Mouse (Mus musculus) G1E (cell line): Measurements from ENCODE around the gene Sun2. TPM values are rescaled to one million over a fixed set of nuclear protein-coding genes. Genes with fewer than 3 reads are reported as not detected.
A peak's percentile ranks its signal among the peaks of the same experiment; 100 is the strongest.

Experiments used
- ATAC-seq: 2 replicates; pipeline ENCODE4 v1.8.0; 2016; ENCODE audit warnings: mild to moderate bottlenecking; ENCODE audit not compliant: insufficient number of reproducible peaks, poor library complexity, low FRiP score, severe bottlenecking; ENCODE audit errors: extremely low read depth
- DNase-seq: peaks from one replicate; pipeline ENCODE4 v3.0.0; 2012; ENCODE audit warnings: low spot score
- H3K27me3 ChIP-seq: 2 replicates; pipeline ENCODE4 v1.6.1; 2012; ENCODE audit warnings: mild to moderate bottlenecking, low read length, inconsistent platforms; ENCODE audit not compliant: insufficient read depth
- H3K36me3 ChIP-seq: replicated peaks from 2 replicates; pipeline ENCODE3; 2012; ENCODE audit warnings: mild to moderate bottlenecking, inconsistent platforms
- H3K4me1 ChIP-seq: 2 replicates; pipeline ENCODE4 v1.6.1; 2012; ENCODE audit warnings: low read depth, low read length, inconsistent platforms, mixed read lengths; ENCODE audit not compliant: insufficient read depth
- H3K4me3 ChIP-seq: 2 replicates; pipeline ENCODE4 v1.5.1; 2012; ENCODE audit warnings: low read depth, mild to moderate bottlenecking, inconsistent platforms, low read length, moderate library complexity, mixed read lengths
- H3K9me3 ChIP-seq: replicated peaks from 2 replicates; pipeline ENCODE4 v1.6.1; 2012; ENCODE audit warnings: inconsistent platforms
- CTCF ChIP-seq: IDR thresholded peaks from 2 replicates; pipeline ENCODE4 v1.5.1; 2012; ENCODE audit warnings: low read depth, low read length, inconsistent platforms, mixed read lengths
- GATA1 ChIP-seq: IDR thresholded peaks from 2 replicates; pipeline ENCODE4 v1.6.1; 2012; ENCODE audit warnings: borderline replicate concordance, low read length, inconsistent platforms, mixed read lengths
- GATA2 ChIP-seq: IDR thresholded peaks from 2 replicates; pipeline ENCODE4 v1.6.1; 2012; ENCODE audit warnings: low read depth, low read length, inconsistent platforms, borderline replicate concordance
- POLR2AphosphoS5 ChIP-seq: IDR thresholded peaks from 2 replicates; pipeline ENCODE4 v1.6.1; 2012; ENCODE audit warnings: low read depth, low read length, inconsistent platforms; ENCODE audit not compliant: insufficient replicate concordance
- TAL1 ChIP-seq: conservative IDR thresholded peaks from 2 replicates; pipeline ENCODE4 v1.6.1; 2012; ENCODE audit warnings: low read depth, low read length, inconsistent platforms, mixed read lengths
- polyA plus RNA-seq: library from polyadenylated mRNA; stranded (reverse); fragments of >175 nt; gene quantifications from 2 replicates; pipeline ENCODE4 v1.2.3, GENCODE M21; 2012
- total RNA-seq, 2 experiments: library from RNA; stranded (forward) in 1 of 2; stranded (reverse) in 1 of 2; fragments of 200-1000 nt in 1 of 2; fragments of >200 nt in 1 of 2; fragmentation: Nextera tagmentation in 1 of 2; gene quantifications; 2 replicates each; pipeline ENCODE4 v1.2.3; 2014 to 2017

Gene Sun2
- total and polyA plus RNA-seq, 3 experiments: 24.4 to 33.3 (median 30.1) TPM

DNA sequence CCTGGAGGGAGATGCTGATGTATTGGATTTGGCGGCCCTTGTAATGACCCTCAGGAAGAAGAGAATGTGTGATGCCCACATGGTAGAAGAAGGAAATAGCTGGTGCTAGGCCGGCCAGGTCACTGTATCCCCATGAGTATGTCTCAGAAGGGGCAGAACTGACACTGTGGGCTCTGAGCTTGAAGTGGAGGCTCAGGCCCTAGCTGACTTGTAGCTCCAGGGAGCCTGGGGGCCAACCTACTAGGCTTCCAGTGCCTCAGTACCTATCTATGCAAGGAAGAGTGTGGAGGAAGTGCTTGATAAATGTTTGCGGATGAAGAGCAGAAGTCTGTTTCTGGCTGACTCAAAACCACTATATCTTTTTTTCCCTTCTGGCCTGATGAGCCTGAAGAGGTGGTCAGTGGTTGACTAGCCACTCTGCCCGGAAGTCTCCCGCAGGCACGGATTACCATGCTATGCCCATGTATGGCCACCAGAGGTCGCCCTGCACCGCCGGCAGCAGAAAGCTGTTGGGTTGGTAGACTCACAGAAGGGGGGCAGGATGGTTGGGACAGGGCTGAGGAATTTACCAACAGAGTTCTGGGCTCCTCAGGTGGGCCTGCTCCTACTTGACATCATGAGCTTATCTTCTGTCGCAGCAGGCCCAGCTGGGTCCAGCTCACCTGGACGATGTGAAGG, 10.5 kb upstream of the Sun2 start:
- ATAC-seq (no peak), DNase-seq (peak; percentile 43)
- Histone ChIP-seq H3K27me3 (peaks cover 59% of the 10 kb centered on the region), H3K36me3 (no peaks in the 10 kb centered on the region), H3K4me1 (0 out of 2 replicates have a peak, but pooled peaks cover 9% of the 10 kb centered on the region), H3K4me3 (no peak overlapping the region), H3K9me3 (no peaks in the 10 kb centered on the region)
- peak; percentile 97 for TF ChIP-seq CTCF
- TF ChIP-seq GATA2: no peak

DNA sequence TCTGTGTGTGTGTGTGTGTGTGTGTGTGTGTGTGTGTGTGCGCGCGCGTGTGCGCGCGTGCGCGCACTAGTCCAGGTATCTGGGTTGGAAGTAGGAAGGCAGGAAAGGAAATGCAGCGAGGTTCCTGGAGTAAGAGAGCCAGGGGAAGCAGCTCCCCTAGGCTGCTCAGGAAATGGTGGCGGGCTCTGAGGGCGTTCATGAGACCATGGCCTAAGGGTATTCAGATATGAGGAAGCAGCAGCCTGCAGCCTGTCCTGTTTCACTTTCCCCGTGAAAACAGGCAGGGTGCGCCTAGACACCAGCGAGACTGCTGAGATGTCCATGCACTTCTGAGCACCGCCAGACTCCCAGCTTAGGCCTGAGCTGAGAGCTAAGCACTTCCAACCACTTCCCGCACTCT, 9.4 kb upstream of the Sun2 start:
- peaks cover 54% of the 10 kb centered on the region for H3K27me3 ChIP-seq
- ATAC-seq (no peak), DNase-seq (no peak)
- H3K36me3 ChIP-seq: no peaks in the 10 kb centered on the region
- H3K9me3 ChIP-seq: no peaks in the 10 kb centered on the region
- no peak for TF ChIP-seq TAL1
- no peak overlapping the region for H3K4me3 ChIP-seq
- H3K4me1 ChIP-seq: 0 out of 2 replicates have a peak, but pooled peaks cover 9% of the 10 kb centered on the region

DNA sequence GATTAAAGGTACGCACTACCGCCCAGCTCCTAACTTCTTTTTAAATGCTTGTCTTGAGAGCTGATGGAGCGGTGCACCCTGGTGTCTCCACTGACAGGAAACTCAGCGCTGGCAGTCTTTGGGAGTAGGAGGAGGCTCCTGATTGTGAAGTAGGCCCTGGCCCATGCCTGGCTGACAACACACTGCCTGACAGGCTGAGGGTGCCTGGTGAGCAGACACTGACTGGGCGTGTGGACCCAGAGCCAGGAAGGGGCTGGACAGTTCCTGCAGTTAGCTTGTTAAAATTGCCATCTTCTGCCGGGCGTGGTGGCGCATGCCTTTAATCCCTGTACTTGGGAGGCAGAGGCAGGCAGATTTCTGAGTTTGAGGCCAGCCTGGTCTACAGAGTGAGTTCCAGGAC, 7.9 kb upstream of the Sun2 start:
- no peak for TF ChIP-seq GATA2
- TF ChIP-seq GATA1: no peak
- no peak for TF ChIP-seq POLR2AphosphoS5
- TF ChIP-seq TAL1: no peak
- no peak for TF ChIP-seq CTCF
- no peaks in the 10 kb centered on the region for H3K36me3 ChIP-seq
- DNase-seq (no peak), ATAC-seq (no peak)
- H3K27me3 ChIP-seq: peaks cover 47% of the 10 kb centered on the region
- H3K4me3 ChIP-seq: no peak overlapping the region
- H3K9me3 ChIP-seq: no peaks in the 10 kb centered on the region
- H3K4me1 ChIP-seq: 0 out of 2 replicates have a peak, but pooled peaks cover 9% of the 10 kb centered on the region

DNA sequence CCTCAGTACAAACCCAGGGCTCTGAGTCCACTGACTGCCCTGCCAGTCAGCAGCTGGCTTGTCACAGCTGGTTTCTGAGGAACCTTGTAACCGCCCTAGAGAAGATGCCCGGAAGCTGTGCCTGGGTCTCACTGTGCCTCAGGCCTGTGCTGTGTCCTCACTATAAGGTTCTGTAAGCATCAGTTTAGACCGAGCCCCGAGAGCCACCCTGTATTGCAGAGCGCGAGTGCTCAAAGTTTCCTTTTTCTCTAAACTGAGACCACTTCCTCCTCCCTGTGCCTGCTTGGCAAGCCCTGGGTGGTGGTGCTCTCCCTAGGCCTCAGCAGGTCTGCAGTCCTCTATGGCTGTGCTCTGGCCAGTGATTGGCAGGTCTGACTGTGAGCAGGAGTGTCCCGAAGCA, 6.8 kb upstream of the Sun2 start:
- no peaks in the 10 kb centered on the region for H3K36me3 ChIP-seq
- 0 out of 2 replicates have a peak, but pooled peaks cover 9% of the 10 kb centered on the region for H3K4me1 ChIP-seq
- TF ChIP-seq POLR2AphosphoS5 (no peak), GATA1 (no peak), GATA2 (no peak), TAL1 (no peak), CTCF (no peak)
- H3K27me3 ChIP-seq: peaks cover 46% of the 10 kb centered on the region
- DNase-seq: no peak
- no peak overlapping the region for H3K4me3 ChIP-seq
- no peak for ATAC-seq
- no peaks in the 10 kb centered on the region for H3K9me3 ChIP-seq

DNA sequence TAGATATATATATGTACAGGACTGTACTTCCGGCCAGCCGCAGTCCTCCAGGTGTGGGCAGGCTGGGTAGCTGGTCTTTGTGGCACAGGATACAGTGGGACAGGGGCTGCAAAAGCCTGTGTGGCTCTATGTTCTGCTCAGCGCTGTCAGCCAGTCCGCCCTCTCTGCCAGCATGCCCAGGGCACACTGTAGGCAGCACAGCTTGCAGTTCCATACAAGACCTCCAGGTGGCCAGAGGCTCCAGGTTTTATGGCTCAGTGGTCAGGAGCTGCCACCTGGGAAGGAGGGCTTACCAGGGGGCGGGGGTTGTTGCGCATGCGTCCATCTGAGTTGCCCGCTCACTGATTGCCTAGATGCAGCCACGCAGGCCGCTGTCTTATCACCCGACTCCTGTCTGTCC, 5.7 kb upstream of the Sun2 start:
- no peaks in the 10 kb centered on the region for H3K36me3 ChIP-seq
- peaks cover 41% of the 10 kb centered on the region for H3K27me3 ChIP-seq
- TF ChIP-seq GATA2 (no peak), CTCF (peak; percentile 54), TAL1 (no peak)
- no peaks in the 10 kb centered on the region for H3K9me3 ChIP-seq
- H3K4me1 ChIP-seq: peaks cover 9% of the 10 kb centered on the region
- H3K4me3 ChIP-seq: no peak overlapping the region
- ATAC-seq (no peak), DNase-seq (no peak)

DNA sequence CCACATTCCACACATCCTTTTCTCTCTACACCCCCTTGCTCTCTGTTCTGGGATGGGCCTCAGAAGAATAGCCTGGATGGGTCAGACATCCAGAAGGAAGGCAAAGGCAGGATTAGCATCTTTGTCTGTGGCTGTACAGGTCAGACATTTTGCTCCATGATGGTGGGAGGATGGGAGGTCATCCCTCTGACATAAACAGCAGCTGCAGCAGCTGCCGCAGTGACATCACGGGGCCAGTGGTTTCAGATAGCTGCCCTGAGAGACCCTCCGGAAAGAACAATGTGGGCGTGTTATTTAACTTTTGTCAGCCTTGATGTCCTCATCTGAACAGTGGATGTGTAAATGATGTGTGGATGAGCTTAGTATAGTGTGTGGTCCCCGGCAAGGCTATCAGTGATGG, 3.5 kb upstream of the Sun2 start:
- H3K4me1 ChIP-seq: peaks cover 22% of the 10 kb centered on the region
- H3K4me3 ChIP-seq: no peak overlapping the region

DNA sequence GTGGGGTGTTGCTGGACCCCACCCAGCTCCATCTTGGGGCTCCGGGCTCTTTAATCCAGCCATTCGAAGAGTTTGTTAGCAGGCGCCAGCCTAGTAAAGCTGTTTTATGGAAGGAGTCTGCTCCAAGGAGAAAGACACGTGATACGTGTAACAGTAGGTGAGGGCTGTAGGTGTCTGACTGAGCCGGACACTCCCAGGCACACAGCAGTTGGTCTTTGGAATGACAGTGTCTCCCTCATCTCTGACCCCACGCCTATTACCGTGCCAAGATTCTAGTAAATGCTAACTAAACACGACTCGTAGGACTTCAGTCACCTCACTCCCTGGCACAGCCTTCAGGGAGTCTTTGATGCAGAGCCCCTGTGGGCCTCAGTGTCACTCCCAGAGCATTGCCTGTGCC, 3.0 kb upstream of the Sun2 start:
- no peak overlapping the region for H3K4me3 ChIP-seq
- TF ChIP-seq GATA2 (no peak), CTCF (no peak), TAL1 (no peak), POLR2AphosphoS5 (no peak), GATA1 (no peak)
- H3K36me3 ChIP-seq: peaks cover 2% of the 10 kb centered on the region
- DNase-seq (no peak), ATAC-seq (no peak)
- peaks cover 31% of the 10 kb centered on the region for H3K27me3 ChIP-seq
- peaks cover 28% of the 10 kb centered on the region for H3K4me1 ChIP-seq
- H3K9me3 ChIP-seq: no peaks in the 10 kb centered on the region

More for the DNA sequence above, 3.5 kb upstream of the Sun2 start:
- DNase-seq: no peak
- Histone ChIP-seq H3K27me3 (peaks cover 32% of the 10 kb centered on the region), H3K36me3 (no peaks in the 10 kb centered on the region), H3K9me3 (no peaks in the 10 kb centered on the region)
- TF ChIP-seq POLR2AphosphoS5 (no peak), GATA1 (no peak), CTCF (no peak), GATA2 (no peak), TAL1 (no peak)
- ATAC-seq: no peak
